Mouse (Mus musculus) hindbrain, embryonic 15.5 days (tissue): ENCODE measurements around the gene Lrrc47. TPM values are rescaled to one million over a fixed set of nuclear protein-coding genes. Genes with fewer than 3 reads are reported as not detected.
A peak's percentile ranks its signal among the peaks of the same experiment; 100 is the strongest.

Experiments used
- ATAC-seq: fragments of 200-750 bp; cut with Nextera tagmentation; 2 replicates; pipeline ENCODE4 v1.8.0; 2017; ENCODE audit warnings: low read depth, moderate number of reproducible peaks, moderate TSS enrichment; ENCODE audit not compliant: low FRiP score
- H3K27ac ChIP-seq: fragments of 300-500 bp; sonication (generic); replicated peaks from 2 replicates; pipeline ENCODE4 v1.5.1; 2015; ENCODE audit warnings: mild to moderate bottlenecking, inconsistent platforms
- H3K27me3 ChIP-seq: fragments of 300-500 bp; sonication (generic); 2 replicates; pipeline ENCODE4 v1.6.1; 2015; ENCODE audit warnings: control low read depth, inconsistent platforms
- H3K36me3 ChIP-seq: fragments of 300-500 bp; sonication (generic); 2 replicates; pipeline ENCODE4 v1.6.1; 2015; ENCODE audit warnings: control low read depth, inconsistent platforms
- H3K4me1 ChIP-seq: fragments of 300-500 bp; sonication (generic); replicated peaks from 2 replicates; pipeline ENCODE4 v1.6.1; 2015; ENCODE audit warnings: control low read depth, inconsistent platforms
- H3K4me2 ChIP-seq: fragments of 300-500 bp; sonication (generic); 2 replicates; pipeline ENCODE4 v1.6.1; 2015; ENCODE audit warnings: moderate library complexity, mild to moderate bottlenecking, inconsistent platforms
- H3K4me3 ChIP-seq: fragments of 300-500 bp; sonication (generic); 2 replicates; pipeline ENCODE4 v1.5.1; 2015; ENCODE audit warnings: mild to moderate bottlenecking, inconsistent platforms
- H3K9ac ChIP-seq: fragments of 300-500 bp; sonication (generic); 2 replicates; pipeline ENCODE4 v1.6.1; 2015; ENCODE audit warnings: inconsistent platforms
- H3K9me3 ChIP-seq: fragments of 300-500 bp; sonication (generic); 2 replicates; pipeline ENCODE4 v1.6.1; 2016; ENCODE audit warnings: control low read depth, inconsistent platforms
- WGBS: fragments of 180-500 bp; shearing (Covaris S2); methylation state at CpG from one replicate; pipeline ENCODE4 v1.1.7; 2015; 5-methylcytosine and 5-hydroxymethylcytosine counted together
- polyA plus RNA-seq: library from polyadenylated mRNA; unstranded; fragments of >200 nt; fragmentation: Nextera tagmentation; extraction: Ambion mirVana; gene quantifications from 2 replicates; pipeline ENCODE4 v1.2.1, GENCODE M21; 2015

The Lrrc47 gene
- polyA plus RNA-seq, 1 experiment from 2014 or later: 22.0 TPM

DNA sequence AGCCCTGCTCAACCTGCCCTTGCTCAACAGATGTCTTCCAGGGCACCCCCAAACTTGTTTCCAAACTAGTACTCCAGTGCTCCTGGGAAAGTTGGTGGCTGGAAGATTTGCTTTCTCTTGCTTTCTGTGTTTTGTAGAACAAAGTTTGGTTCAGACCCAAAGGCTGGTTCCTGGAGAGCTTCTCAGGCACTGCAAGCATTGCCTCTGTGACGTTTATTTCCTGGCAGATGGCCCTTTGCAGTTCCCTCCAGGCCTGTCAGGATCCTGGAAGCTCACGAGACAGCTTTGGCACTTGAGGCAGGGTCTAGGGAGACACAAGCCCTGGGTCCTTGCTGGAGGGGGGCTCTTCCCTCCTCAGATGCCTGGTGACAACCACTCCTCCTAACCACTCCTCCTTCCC lies 45.1 kb downstream of the Lrrc47 start:
- Histone ChIP-seq H3K36me3 (no peaks in the 10 kb centered on the region), H3K4me3 (no peak overlapping the region), H3K27ac (no peak overlapping the region), H3K27me3 (no peaks in the 10 kb centered on the region), H3K4me1 (no peaks in the 10 kb centered on the region), H3K4me2 (no peak overlapping the region), H3K9me3 (no peaks in the 10 kb centered on the region), H3K9ac (no peak overlapping the region)
- 57% methylated on average over 2 of the region's 2 CpGs for WGBS
- no peak for ATAC-seq

DNA sequence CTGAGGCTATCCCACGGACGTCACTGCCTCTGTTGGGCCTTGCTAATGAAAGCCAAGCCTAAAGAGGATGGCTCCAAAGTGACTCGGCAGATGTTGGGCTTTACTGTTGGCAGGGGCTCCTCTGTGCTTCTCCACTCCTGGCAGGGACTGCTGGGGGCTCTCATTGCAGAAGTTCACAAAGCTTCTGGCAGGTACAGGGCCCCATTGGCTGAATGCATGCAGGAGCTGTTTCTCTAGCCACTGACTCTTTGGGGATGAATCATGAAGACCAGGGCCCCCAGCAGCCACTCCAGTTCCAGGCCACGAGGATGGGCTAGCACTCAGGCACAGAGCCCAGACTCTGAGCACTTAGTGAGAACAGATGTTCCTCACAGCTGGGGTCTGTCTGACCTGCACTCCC lies 46.2 kb downstream of the Lrrc47 start:
- no peak overlapping the region for H3K27ac ChIP-seq
- WGBS: 65% methylated on average over 4 of the region's 4 CpGs
- H3K9me3 ChIP-seq: no peaks in the 10 kb centered on the region
- H3K4me2 ChIP-seq: no peak overlapping the region
- no peaks in the 10 kb centered on the region for H3K4me1 ChIP-seq
- H3K9ac ChIP-seq: no peak overlapping the region
- no peak for ATAC-seq
- H3K36me3 ChIP-seq: no peaks in the 10 kb centered on the region
- H3K4me3 ChIP-seq: no peak overlapping the region
- H3K27me3 ChIP-seq: no peaks in the 10 kb centered on the region

DNA sequence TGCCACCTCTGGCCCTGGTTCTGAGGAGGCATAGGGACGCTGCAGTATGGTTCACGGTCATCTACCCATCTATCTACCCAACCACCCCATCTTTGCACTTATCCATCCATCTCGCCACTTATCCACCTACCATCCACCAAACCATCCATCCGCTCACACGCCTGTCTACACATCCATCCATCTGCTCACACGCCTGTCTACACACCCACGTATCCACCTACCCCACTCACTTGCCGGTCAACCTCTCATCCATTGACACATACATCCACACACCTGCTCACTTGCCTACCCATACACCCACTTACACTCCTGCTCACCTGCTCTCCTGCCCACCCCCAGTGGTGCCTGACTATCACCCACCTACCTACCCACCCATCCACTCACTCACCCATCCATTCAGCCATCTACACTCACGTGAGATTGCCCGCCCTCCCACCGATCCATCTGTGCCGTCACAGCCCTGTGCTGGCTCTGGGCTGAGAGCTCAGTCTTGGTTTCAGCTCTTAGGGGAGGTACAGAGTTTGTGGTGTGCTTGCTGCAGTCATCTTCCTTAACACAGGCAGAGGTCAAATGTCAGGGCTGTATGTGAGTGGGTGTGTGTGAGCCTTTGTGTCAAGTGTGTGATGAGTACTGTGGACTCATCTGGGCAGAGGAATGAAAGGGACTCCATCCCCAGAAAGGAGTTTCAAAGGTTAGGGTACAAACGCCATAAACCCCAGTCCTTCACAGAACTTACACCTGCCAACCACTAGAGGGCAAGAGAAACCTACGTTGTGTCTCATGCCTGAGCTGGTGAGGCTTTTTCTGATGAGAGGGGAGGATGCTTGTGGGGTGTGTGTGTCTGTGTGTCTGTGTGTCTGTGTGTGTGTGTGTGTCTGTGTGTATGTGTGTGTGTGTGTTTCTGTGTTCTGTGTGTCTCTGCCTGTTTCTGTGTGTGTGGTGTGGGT lies 53.6 kb downstream of the Lrrc47 start:
- H3K4me3 ChIP-seq: no peak overlapping the region
- H3K9me3 ChIP-seq: no peaks in the 10 kb centered on the region
- H3K4me1 ChIP-seq: no peaks in the 10 kb centered on the region
- 61% methylated on average over 14 of the region's 14 CpGs for WGBS
- no peak overlapping the region for H3K4me2 ChIP-seq
- ATAC-seq: peak; percentile 54; the same call in 1 of the 2 replicates
- no peak overlapping the region for H3K9ac ChIP-seq
- no peak overlapping the region for H3K27ac ChIP-seq
- H3K36me3 ChIP-seq: no peaks in the 10 kb centered on the region
- 0 out of 2 replicates have a peak, but pooled peaks cover 4% of the 10 kb centered on the region for H3K27me3 ChIP-seq

DNA sequence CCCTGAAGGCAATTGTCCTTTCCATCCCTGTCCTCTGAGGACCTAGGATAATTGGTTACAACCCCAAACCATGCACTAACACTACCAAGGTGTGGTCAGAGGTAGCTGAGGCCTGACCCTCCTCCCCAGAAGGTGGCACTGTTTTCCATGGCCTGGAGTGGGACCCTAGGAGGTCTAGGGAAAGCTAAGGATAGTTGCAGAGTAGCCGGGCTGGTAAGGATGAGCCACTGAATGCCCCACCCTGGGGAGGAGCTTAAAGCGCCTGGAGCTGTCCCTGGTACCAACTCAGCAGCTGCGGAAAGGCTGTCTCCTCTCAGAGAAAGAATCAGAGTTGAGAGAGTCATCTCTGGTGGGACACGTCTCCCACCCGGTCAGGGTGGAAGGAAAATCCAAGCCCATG lies 59.4 kb downstream of the Lrrc47 start:
- H3K9ac ChIP-seq: no peak overlapping the region
- ATAC-seq: no peak; the same call in 1 of the 2 replicates
- no peak overlapping the region for H3K4me2 ChIP-seq
- peaks cover 7% of the 10 kb centered on the region; the same call in 1 of the 2 replicates for H3K4me1 ChIP-seq
- H3K36me3 ChIP-seq: no peaks in the 10 kb centered on the region
- H3K27me3 ChIP-seq: peaks cover 32% of the 10 kb centered on the region
- H3K9me3 ChIP-seq: no peaks in the 10 kb centered on the region
- no peak overlapping the region for H3K27ac ChIP-seq
- 1% methylated on average over 5 of the region's 5 CpGs for WGBS
- no peak overlapping the region for H3K4me3 ChIP-seq

Other genes starting within 250 kb of the Lrrc47 start
- 51.7 and 54.6 TPM in 2 replicates for gene A430005L14Rik, start 54.5 kb upstream of the Lrrc47 start, polyA plus RNA-seq
- 8.3 and 10.2 TPM in 2 replicates for gene Dffb, start 36.6 kb upstream of the Lrrc47 start, polyA plus RNA-seq
- gene Cep104, start 36.5 kb upstream of the Lrrc47 start, polyA plus RNA-seq: 19.8 and 20.3 TPM in 2 replicates
- 10.8 and 13.6 TPM in 2 replicates for gene Smim1, start 14.5 kb downstream of the Lrrc47 start, polyA plus RNA-seq
- gene Ccdc27, start 30.9 kb downstream of the Lrrc47 start, polyA plus RNA-seq: not detected in 2 replicates
- gene Trp73, start 128.5 kb downstream of the Lrrc47 start, polyA plus RNA-seq: 0.31 and 0.92 TPM in 2 replicates
- 41.3 and 45.5 TPM in 2 replicates for gene Wrap73, start 130.6 kb downstream of the Lrrc47 start, polyA plus RNA-seq
- 209 and 219 TPM in 2 replicates for gene Tprgl, start 148.9 kb downstream of the Lrrc47 start, polyA plus RNA-seq
- 9.4 and 11.3 TPM in 2 replicates for gene Megf6, start 159.0 kb downstream of the Lrrc47 start, polyA plus RNA-seq